Mouse (Mus musculus) kidney, adult 2 months (tissue): ENCODE measurements at regions not wholly inside any gene's neighbourhood (a gene's known extent, or its start where the extent isn't known, plus 50 kb on each side); places are given as distances from the start of the nearest gene placed in this dataset.

Experiments used
- CTCF ChIP-seq: fragments of 200-500 bp; conservative IDR thresholded peaks from 2 replicates; pipeline ENCODE4 v1.5.1; 2011; ENCODE audit warnings: low read depth, mild to moderate bottlenecking, control low read depth, low read length, moderate library complexity, mixed read lengths; ENCODE audit not compliant: insufficient read depth, insufficient read length
- POLR2A ChIP-seq: fragments of 200-500 bp; IDR thresholded peaks from one replicate; pipeline ENCODE4 v1.6.1; 2011; ENCODE audit warnings: low read depth, low read length, control low read depth

DNA sequence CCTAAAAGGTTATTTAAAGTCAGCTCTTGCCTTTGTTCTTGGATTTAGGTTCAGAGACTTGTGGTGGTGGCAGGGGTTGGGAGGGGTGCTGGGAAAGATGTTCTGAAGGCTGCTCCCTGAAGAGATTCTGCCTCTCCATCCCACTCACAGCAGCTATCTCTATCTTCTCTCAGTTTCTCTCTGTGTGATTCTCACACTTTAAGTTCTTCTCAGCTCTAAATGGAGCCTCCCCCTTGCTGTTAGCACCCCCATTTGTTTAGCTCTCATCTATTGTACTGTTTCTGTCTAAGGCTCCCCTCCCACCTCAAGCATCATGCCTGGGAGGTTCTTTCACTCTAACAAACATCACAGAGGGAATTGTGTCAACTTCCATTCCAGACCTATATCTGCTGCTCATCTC lies 75.7 kb downstream of the Gm11733 start:
- TF ChIP-seq CTCF = no peak
- no peak for TF ChIP-seq POLR2A
